Mouse (Mus musculus) megakaryocyte, adult 5-6 weeks (primary cell): ENCODE results near the gene 4933400A11Rik. TPM values are rescaled to one million over a fixed set of nuclear protein-coding genes. Genes with fewer than 3 reads are reported as not detected.

Experiments used
- total RNA-seq, 2 experiments: library from RNA; stranded (forward) in 1 of 2; stranded (reverse) in 1 of 2; fragments of 153-499, 151-499 nt in 1 of 2; fragments of 221-1000, 200-1000 nt in 1 of 2; gene quantifications; 2 replicates each; pipeline versions ENCODE4 v1.2.3 to v1.2.4; 2015 to 2017

4933400A11Rik gene
- total RNA-seq, 2 experiments from 2014 or later = not detected

Other genes with a start within 250 kb of the 4933400A11Rik start
- gene Mid1, start 94.4 kb downstream of the 4933400A11Rik start, total RNA-seq (2015) = 10.3 and 16.8 TPM in 2 replicates
- 1.5 and 6.3 TPM in 2 replicates for gene Mid1, start 94.4 kb downstream of the 4933400A11Rik start, total RNA-seq (2017)
- 28.5 and 29.2 TPM in 2 replicates for gene Gm21887, start 230.0 kb upstream of the 4933400A11Rik start, total RNA-seq (2015)
- 38.0 and 59.3 TPM in 2 replicates for gene Gm21887, start 230.0 kb upstream of the 4933400A11Rik start, total RNA-seq (2017)